Mouse (Mus musculus): ENCODE measurements around the gene Olfr223.

DNA sequence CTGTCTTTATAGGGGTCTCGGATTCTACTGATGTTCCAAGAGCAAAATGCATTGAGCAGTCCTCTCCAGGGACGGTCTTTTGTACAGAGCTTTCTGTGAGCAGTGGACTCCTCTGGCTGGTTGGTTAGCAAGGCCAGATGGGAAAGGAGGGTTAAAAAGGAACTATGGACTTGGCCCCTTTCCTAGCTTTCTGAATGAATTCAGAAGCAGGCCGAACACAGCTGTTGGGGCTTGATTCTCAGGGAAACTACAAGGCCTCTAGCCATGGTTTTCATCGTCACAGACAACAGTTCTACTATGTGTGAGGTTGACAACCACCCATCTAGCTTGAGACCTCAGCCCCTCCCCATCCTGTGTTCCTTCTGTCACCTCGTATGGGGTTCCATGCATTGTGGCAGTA lies 36.8 kb upstream of the Olfr223 start:
- no peak for TF ChIP-seq CEBPB (IDR thresholded peaks at IDR 0.05; ENCODE audit: insufficient read depth, poor library complexity, severe bottlenecking)
- no peak for TF ChIP-seq TCF12 (IDR thresholded peaks at IDR 0.05; ENCODE audit: insufficient read depth, poor library complexity, severe bottlenecking)
- TF ChIP-seq MAX (IDR thresholded peaks at IDR 0.05; ENCODE audit: low read depth) = no peak
- no peak for TF ChIP-seq POLR2A (IDR thresholded peaks at IDR 0.05; ENCODE audit: insufficient read length, low read depth)
- no peak for TF ChIP-seq E2F4 (IDR thresholded peaks at IDR 0.05; ENCODE audit: insufficient read depth)
- TF ChIP-seq USF1 (IDR thresholded peaks at IDR 0.05; ENCODE audit: low read depth) = no peak
- no peak for TF ChIP-seq REST (IDR thresholded peaks at IDR 0.05; ENCODE audit: insufficient read depth, insufficient read length)
- TF ChIP-seq MYOD1 (IDR thresholded peaks at IDR 0.05; ENCODE audit: control insufficient read depth in 1 of 3, insufficient read length in 2 of 3, low read depth in 2 of 3) = no peak
- TF ChIP-seq TCF3 (IDR thresholded peaks at IDR 0.05; ENCODE audit: insufficient read length, low read depth) = no peak
